Mouse (Mus musculus): ENCODE measurements around the gene Gimap4. TPM values are rescaled to one million over a fixed set of nuclear protein-coding genes. Genes with fewer than 3 reads are reported as not detected.

Gene Gimap4
- total RNA-seq, 2 experiments from 2014 or later = 4.1 to 6.5 TPM

DNA sequence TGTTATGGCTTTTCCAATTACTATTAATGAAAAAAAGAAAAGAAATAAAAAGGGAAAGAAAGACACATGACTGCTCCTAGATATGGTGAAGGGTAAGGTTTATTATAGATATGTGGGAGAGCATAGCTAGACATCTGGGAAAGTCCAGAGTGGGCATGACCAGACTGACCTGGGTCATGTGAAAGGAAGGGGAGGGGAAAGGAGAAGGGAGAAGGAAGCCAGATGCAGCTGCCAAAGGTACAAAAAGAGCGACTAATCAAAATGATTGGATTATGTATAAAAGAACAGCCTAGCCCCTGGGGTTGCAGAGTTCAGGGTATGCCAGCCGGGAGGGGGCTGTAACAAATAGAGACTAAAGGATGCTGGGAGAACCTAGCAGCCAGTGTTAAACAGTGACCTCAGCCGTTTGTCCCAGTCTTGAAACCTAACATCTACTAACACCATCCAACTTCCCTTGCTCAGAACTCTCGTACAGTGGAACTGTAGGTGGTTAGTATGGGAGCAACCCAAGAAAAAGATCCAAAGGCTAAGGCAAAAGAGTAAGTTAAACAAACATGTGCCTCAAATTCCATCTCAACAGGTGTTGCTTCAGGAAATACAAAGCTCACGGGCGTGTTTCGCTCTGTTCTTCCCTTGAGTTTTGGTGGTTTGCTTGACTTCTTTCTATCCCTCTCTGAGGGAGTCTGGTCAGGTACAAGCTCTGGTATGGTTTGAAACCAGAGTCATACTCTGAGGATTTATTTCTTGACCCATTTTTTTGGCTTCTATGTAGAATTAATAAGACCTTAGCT lies 13.9 kb downstream of the Gimap4 start:
- DNase-seq = no peak
- intact Hi-C loops (cut with DNase I) = no loop called here

DNA sequence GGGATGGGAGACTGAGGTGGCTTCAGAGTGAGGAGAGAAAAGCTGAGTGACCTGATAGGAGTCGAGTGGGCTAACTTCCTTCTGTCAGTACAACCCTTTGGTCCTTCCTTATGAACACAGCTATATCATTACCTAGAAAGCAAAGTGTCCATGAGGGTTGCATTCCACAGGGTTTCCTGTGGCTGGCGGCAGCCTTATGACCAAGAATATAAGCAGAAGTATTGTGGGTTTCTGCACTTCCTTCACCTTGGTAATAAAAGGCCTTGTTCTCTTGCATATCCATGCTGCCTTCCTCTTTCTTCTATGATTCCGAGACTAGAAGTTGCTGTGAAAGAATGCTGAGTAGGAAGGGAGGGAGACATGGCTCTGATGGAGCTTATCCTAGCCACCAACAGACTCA lies 14.5 kb downstream of the Gimap4 start:
- no peak for DNase-seq
- intact Hi-C loops (cut with DNase I) = no loop called here

DNA sequence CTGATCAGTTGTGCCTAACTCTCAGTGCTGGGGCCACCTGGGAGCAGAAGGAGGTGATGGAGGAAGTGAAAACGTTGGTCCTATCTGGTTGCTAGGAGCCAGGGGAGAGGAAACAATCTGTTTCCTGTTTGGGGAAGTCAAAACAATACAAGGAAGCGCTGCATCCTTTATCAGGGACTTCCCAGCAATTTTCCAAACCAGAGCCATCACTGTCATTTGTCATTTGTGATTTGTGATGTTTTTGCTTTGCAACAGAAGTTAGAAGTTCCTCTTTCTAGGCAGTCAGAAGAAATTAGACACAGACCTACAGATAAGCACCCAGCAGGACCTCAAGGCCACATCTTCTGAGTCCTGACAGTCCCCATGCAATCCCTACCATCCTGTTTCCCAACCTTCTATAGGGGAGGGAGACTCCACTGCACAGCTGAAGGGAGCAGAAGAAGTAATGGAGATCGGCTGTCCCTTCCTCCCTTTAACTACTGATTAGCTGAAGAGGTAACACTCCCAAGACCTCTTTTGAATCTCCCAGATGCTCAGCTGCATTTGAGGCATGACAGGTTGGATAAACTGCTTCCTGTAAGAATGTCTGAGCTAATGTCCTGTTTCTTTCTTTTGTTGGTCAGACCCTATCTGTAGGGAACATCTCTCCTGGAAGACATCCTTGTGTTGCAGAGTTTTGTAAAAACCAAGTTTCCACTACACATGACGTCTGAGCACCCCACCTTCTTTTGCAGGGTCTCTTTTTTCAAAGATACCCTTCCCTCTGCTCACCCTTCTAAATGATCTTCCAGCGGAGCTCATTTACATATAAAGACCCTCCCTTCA lies 16.1 kb downstream of the Gimap4 start:
- intact Hi-C loops (cut with DNase I) = no loop called here
- no peak for DNase-seq

DNA sequence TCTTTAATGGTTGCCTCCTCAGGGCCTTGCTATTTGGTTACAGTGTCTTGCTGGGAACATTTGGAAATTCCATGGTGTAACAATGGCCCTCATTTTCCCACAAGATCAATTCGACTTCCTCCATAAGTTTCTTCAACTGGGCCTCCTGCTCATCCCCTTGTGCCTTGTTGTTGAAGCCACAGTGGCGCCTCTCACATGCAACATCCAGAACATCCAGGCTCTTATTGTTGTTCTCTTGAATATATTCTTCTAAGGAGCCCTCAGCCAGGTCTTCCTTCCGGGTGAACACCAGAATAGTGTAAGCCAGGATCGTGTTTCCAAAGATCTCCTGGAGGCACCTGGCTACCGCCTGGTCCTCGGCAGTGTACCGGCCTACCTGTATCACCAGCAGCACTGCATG lies 17.8 kb downstream of the Gimap4 start:
- DNase-seq = no peak
- intact Hi-C loops (cut with DNase I) = no loop called here

DNA sequence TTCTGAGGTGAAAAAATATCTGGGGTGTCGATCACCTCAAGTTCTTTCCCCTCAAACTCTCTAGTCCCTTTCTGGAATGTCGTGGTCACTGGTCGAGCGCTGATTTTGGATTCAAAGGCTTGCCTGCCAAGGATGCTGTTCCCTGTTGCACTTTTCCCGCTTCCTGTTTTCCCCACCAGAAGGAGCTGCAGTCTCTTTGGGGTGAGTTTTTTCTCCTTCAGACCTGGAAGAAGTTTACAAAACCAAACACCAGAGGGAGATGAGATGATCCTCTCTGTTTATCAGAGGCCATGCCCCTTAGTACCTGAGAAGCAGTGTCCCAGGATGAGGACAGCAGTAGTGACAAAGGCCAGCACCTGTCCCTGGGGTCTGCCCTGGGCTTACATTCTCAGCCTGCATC lies 18.3 kb downstream of the Gimap4 start:
- intact Hi-C loops (cut with DNase I) = no loop called here
- DNase-seq = no peak

DNA sequence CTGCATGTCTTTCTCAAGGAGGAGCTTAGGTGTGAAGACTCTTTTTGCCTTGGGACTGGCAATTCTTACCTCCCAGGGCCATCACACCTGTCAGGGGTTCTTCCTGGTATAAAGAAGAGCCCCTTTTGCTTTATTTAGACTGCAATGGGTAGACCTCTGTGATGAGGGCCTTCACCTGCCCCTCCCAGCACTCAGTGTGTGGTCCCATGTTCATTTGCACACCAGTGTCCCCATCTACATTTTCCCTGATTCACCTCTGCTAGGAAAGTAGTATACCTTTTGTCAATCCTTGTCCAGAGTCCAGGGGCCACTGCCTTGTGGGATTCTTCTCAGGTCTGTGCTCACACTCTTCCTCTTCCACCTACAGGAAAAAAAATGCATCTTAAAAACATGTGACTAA lies 19.8 kb downstream of the Gimap4 start:
- no peak for DNase-seq
- intact Hi-C loops (cut with DNase I) = no loop called here

DNA sequence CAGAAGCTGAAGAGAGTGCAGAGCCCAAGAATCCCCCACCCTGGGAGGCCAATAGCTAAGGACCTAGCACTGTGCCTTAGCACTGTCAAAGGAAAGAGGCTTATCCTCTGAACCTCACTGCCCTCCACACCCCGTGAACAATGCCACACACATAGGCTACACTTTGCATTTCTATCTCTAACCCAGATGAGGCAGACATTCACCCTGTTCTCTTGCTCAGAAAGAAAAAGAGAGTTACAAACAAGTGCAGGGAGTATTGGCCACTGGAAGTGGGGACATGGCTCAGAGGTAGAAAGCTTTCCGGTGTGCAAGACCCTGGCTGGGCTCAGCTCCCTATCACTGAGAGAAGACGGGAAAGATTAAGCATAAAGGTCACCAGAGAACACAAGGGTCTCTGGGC lies 21.8 kb downstream of the Gimap4 start:
- intact Hi-C loops (cut with DNase I) = no loop called here
- no peak for DNase-seq

DNA sequence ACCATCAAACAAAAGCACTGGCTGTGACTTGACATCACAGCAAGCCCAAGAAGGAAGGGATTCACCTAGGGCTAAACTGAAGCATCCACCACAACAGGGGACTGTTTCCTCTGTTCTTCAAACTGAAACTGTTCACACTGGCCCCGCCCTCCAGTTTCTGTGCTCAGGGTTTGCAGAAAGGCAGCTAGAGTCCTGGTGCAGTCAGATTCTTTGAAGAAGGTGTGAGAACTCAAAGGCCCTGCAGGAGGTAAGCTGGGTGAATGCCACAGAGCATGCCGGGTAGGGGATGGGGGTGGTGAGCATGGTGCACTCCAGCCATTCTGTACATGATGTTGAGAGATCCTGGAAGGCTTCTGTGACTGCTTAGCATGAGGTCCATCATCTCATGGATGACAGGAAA lies 34.1 kb downstream of the Gimap4 start, which contains the start of the genes Gm28053 and Gimap7:
Gm28053 (plus strand) TSS at position 153 of the 400 bp plus-strand sequence.
Gimap7 (plus strand) TSS at position 167 of the 400 bp plus-strand sequence.
- no peak for DNase-seq
- intact Hi-C loops (cut with DNase I) = no loop called here

DNA sequence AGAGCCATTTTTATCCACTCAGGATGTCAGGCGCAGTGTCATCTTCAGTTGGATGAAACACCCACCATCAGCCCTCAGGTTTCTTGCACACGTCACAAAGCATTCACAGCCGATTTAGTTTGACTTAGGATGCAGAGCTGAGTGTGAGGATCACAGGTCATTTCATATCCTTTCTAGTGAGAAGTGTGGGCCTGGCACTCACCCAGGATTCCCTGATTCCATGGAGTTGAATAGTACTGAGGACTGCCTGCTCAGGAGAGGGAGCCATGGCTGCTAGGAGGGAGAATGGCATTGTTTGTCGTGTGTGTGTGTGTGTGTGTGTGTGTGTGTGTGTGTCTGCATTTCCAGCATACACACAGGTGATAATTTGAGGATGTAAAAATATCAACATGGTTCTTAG lies 36.0 kb downstream of the Gimap4 start:
- intact Hi-C loops (cut with DNase I) = no loop called here
- DNase-seq = no peak

DNA sequence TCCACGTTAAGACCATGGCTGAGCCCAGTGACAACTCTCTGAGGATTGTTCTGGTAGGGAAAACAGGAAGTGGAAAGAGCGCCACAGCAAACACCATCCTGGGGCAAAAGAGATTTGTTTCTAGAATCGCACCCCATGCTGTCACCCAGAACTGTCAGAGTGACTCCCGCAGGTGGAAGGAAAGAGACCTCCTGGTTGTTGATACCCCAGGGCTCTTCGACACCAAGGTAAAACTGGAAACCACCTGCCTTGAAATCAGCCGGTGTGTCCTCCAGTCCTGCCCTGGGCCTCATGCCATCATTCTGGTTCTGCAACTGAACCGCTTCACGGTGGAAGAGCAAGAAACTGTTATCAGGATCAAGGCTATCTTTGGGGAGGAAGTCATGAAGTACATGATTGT lies 39.1 kb downstream of the Gimap4 start:
- no peak for DNase-seq
- intact Hi-C loops (cut with DNase I) = no loop called here

DNA sequence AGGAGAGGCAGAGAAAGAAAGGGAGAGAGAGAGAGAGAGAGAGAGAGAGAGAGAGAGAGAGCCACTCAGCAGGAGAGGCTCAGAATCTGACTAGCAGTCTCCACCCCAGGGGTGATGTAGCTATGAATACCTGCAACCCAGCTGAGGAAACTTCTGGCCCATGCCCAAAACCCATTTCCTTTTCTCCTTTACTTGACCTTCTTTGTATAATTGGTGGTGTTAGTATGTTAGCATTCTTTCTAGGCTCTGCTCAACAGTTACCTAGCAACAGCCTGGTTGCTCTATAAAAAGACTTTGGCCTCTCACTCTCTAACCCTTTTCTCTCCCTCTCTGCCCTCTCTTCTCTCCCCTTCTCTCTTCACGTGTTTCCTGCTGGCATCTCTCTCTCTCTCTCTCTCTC lies 41.1 kb downstream of the Gimap4 start:
- no peak for DNase-seq
- intact Hi-C loops (cut with DNase I) = no loop called here

DNA sequence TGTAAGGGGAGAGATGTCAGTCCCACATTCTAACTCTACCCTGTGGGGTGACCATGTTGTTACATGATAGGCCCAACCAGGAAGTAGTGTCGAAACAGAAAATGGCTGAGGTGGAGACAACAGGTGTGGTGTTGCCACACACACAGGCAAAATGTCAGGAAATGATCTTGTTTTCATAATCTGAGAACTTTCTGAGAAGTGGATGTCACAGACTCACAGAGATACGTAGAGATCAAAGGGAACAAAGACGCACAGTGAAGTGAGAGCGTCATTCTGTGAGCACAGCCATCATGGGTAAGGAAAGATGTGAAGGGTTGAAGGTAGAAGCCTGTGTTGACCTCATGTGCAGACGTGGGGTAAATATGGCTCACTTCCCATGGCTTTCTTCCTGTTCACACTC lies 43.4 kb downstream of the Gimap4 start:
- DNase-seq = no peak

DNA sequence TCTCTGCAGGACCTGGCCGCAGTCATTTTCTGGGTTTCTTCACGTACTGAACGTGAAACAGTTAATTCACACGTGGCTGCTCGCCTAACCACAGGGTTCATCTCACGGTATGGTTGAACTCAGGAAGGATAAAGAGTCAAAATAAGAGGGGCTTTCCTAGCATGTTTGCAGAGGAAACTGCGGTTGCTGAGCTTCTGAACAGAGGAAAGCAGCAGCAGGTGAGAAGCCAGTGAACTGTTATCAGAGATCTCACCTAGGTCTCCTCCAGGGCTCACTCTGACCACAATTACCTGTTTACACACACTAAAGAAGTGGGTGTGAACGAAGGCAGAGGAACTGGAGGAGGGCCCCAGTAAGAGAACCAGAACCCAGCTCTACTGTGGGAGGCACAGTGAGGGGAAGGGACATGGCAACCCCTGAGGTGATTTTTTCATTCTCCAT lies 48.5 kb downstream of the Gimap4 start:
- intact Hi-C loops (cut with DNase I) = no loop called here
- no peak for DNase-seq

More for the DNA sequence above, 43.4 kb downstream of the Gimap4 start:
- intact Hi-C loops (cut with DNase I) = no loop called here

DNA sequence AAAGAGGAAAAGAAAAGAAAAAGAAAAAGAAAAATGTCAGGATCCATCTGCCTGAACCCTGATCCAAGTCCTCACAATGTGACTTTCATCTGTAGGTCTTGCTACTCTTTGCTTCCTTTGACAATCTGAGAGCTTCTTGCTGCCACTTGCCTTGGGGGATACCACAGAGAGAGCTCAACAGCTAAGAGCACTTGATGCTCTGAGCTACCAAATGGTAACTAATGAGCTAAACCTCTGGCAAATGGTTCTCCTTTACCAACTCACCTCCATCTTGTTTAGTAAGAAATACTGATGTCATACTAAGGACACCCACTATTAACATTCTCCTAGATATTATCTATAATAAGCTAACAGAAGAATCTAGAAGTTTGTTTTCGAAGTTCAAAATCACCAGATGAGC lies 49.3 kb downstream of the Gimap4 start:
- intact Hi-C loops (cut with DNase I) = no loop called here
- DNase-seq = no peak

DNA sequence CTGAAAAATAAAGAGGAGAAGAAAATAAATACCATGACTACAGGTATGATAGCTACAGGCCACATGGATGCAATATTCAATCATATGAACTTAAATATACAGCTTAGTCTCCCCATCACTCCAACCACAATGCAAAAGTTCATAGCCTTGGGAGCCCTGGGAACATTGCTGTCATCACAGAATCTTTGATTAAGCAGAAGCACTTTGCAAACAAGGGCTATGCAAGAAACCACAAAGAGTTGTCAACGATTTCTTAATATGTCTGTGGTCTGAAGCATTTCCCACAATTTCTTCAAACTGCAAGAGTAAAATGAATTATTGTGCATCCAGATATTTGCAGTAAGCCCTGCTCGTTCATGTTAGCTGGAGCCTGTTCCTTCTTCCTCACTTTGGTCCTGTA lies 52.7 kb downstream of the Gimap4 start:
- intact Hi-C loops (cut with DNase I) = no loop called here
- DNase-seq = no peak

DNA sequence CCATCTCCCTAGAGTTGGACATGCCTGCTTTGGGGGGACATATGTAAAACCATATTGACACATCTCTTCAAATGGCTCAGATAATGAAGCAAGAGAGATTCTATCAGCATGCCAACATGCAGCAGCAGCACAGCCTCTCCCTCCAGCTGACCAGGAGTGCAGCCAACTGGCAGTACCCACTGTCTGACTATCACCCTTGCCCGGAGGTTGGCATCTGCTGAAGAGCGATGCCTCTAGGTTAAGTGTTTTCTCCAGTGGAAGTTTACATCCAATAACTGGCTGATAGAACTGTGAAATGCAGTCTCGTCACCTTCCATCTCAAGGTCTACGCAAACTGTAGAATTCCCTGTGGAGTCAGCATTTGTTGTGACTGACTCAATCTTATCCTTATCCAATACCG lies 53.3 kb downstream of the Gimap4 start:
- intact Hi-C loops (cut with DNase I) = no loop called here

DNA sequence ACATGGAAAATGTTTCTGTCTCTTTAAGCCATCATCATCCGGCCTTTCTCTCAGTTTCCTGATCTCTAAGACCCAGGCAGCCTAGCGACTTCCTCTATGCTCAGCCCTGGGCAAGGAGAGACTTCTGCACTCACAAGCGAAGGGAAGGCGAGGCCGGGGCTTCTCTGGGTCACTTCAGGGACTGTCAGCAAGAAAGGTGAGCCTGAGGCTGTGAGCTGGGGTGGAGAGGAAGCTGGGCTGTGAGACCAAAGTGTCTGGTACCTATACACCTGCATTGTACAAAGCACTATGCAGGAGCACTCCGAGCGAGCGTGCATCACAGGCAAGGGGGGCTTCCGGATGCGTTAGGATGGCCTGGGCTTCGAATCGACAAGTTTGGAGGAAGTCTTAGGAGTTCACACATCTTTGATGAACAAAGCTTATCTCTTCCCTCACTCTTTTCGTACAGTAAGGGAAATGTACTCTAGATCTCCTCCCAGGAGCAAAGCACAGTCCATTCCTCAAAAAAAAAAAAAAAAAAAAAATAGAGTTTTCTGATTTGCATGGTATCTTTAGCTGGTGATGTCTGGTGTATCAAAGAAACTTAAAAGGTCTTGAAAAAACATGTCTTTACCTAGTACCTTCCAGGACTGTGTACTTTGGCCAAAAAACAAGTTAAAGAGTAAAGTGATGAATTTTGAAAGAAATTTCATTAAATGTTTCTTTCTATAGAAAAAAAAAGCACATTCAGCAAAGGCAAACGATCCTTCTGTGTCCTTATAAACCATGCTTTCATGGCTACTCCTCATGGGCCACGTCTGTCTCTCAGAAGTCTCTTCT lies 54.8 kb downstream of the Gimap4 start, which contains the start of gene Gimap1:
Gimap1 (plus strand) TSS at position 94 of the 819 bp plus-strand sequence.
- intact Hi-C loops (cut with DNase I) = no loop called here
- DNase-seq = no peak

More for the DNA sequence above, 53.3 kb downstream of the Gimap4 start:
- no peak for DNase-seq

DNA sequence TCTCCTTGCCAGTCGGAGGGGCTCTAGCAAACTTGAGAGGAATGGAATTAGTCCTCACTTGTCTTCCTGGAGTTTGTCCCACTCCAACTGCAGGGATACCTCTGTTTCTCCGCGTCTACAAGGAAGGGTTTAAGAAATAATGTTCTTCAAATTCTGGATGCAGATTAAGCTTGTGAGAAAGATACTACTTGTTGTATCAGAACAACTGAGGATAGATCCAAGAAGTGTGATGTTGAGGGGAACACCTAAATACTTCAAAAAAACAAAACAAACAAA lies 55.4 kb downstream of the Gimap4 start:
- intact Hi-C loops (cut with DNase I) = no loop called here
- no peak for DNase-seq

DNA sequence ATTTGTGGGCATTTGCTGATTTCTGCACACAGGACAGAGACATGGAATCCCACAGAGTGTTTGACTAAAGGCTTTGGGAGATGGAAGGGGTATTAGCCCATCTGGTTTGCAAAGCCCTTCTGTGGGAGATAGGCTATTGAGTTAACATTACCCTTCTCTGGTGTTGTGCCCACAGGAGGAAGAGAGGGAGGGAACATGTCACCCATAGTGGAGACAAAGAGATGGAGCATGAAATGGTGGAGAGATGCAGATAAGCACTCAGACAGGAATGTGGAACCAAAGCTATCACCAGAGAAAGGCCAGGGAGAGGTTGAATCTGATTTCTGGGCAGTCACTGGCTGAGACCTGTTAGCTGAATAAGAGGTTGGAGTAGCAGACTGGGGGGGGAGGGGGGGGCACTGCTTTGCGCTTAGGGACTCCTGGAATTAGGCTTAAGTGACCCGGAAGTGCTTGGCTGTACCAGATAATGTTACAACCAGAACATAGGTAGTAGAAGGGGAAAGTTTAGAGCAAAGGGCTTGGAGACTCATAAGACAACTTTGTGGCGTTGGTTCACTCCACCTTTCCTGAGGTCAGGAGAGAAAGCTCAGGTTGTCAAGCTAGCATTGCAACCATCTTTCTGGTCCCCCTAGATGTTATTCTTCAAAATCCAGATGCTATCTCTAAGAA lies 56.3 kb downstream of the Gimap4 start:
- intact Hi-C loops (cut with DNase I) = no loop called here
- no peak for DNase-seq

DNA sequence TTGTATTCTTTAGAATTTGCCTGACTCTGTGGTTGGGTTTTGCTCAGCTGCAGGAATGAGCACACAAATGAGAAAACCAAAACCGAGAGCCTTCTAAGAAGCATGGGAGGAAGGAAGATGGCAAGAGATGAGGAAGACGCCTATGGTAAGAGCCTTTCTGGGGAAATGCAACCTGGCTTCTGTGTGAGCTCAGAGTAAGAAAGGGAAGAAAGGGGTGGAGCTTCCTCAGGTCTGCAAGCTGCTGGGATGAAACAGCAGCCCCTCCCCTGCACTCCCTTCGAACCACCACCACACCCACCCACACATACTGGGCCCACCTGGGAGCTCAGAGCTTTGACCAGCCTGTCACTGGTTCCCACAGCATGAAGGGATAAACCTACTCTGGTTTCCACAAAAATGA lies 56.9 kb downstream of the Gimap4 start:
- no peak for DNase-seq
- intact Hi-C loops (cut with DNase I) = no loop called here
